ENCODE assay signal across 10 mouse cellular contexts in the genomic region with DNA sequence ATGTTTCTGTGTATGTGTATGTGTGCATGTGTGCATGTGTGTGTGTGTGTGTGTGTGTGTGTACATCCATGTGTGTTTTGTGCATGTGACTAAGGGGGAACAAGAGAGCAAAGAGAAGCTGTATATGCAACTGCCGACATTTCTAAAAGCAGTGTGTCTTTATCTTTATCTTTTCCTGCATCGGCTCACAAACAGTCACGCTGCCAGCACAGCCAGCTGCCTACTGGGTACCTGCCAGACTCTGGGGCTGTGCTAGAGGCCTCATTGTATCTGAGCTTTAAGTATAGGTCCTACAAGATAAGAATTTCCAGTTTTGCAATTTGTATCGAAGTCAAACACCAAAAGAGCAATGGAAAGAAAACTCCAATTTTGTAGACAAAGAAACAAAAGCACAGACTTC. TPM values are rescaled to one million over a fixed set of nuclear protein-coding genes. Genes with fewer than 3 reads are reported as not detected.
DNase-seq lines count a peak whose midpoint lies in the region; ATAC-seq and TF ChIP-seq lines count a peak whose summit lies in the region.
"Had no signal": no experiment of that assay in that cellular context is flagged by ENCODE, and none has a peak within 500 bp of the region (broad histone marks: within the 10 kb centered on the region; RNA-seq: fewer than 3 reads in every experiment).

No protein-coding gene starts in this region.

- H3K27me3 ChIP-seq in forebrain, embryonic 14.5 days (replicated peaks; ENCODE audit: control insufficient read depth, insufficient read depth, low read length): no peaks in the 10 kb centered on the region
- no peaks in the 10 kb centered on the region for H3K27me3 ChIP-seq in forebrain, embryonic 12.5 days
- H3K27me3 ChIP-seq in embryonic facial prominence, embryonic 12.5 days: no peaks in the 10 kb centered on the region
- no peaks in the 10 kb centered on the region for H3K27me3 ChIP-seq in liver, embryonic 14.5 days (ENCODE audit: control insufficient read depth, insufficient read depth, low read length)
- H3K27me3 ChIP-seq: midbrain, embryonic 12.5 days had no signal

- TF ChIP-seq CTCF in liver, embryonic 14.5 days (IDR thresholded peaks at IDR 0.05; ENCODE audit: low read depth): no peak

- H3K9me3 ChIP-seq in forebrain, embryonic 14.5 days (replicated peaks; ENCODE audit: control insufficient read depth, low read length): no peaks in the 10 kb centered on the region
- H3K9me3 ChIP-seq in forebrain, embryonic 12.5 days: no peaks in the 10 kb centered on the region
- no peaks in the 10 kb centered on the region for H3K9me3 ChIP-seq in embryonic facial prominence, embryonic 12.5 days
- H3K9me3 ChIP-seq in liver, embryonic 14.5 days (ENCODE audit: control insufficient read depth, low read length): no peaks in the 10 kb centered on the region
- H3K9me3 ChIP-seq: midbrain, embryonic 12.5 days had no signal

- no peak for TF ChIP-seq EP300 in liver, embryonic 14.5 days (IDR thresholded peaks at IDR 0.05; ENCODE audit: low read depth)

- H3K27ac ChIP-seq in forebrain, embryonic 14.5 days (ENCODE audit: low read depth, low read length): peak overlapping the region; percentile 39; the same call in 1 of the 2 replicates
- no peak overlapping the region for H3K27ac ChIP-seq in forebrain, embryonic 12.5 days
- peak overlapping the region; percentile 65 for H3K27ac ChIP-seq in embryonic facial prominence, embryonic 12.5 days
- H3K27ac ChIP-seq in liver, embryonic 14.5 days: no peak overlapping the region
- H3K27ac ChIP-seq: midbrain, embryonic 12.5 days had no signal

- no peak overlapping the region for H3K9ac ChIP-seq in forebrain, embryonic 14.5 days (ENCODE audit: low read length)
- H3K9ac ChIP-seq in forebrain, embryonic 12.5 days: no peak overlapping the region
- H3K9ac ChIP-seq in embryonic facial prominence, embryonic 12.5 days: no peak overlapping the region
- H3K9ac ChIP-seq in liver, embryonic 14.5 days (replicated peaks): no peak overlapping the region
- H3K9ac ChIP-seq: midbrain, embryonic 12.5 days had no signal

- H3K4me2 ChIP-seq in forebrain, embryonic 14.5 days (ENCODE audit: low read length): no peak overlapping the region
- H3K4me2 ChIP-seq in forebrain, embryonic 12.5 days: no peak overlapping the region
- H3K4me2 ChIP-seq in embryonic facial prominence, embryonic 12.5 days (replicated peaks): no peak overlapping the region
- H3K4me2 ChIP-seq in liver, embryonic 14.5 days (ENCODE audit: low read depth): peak overlapping the region; percentile 13; the same call in 1 of the 2 replicates
- H3K4me2 ChIP-seq: midbrain, embryonic 12.5 days had no signal

- peak; percentile 52 for ATAC-seq in forebrain, embryonic 14.5 days
- ATAC-seq in forebrain, embryonic 12.5 days (ENCODE audit: low FRiP score): no peak
- ATAC-seq in embryonic facial prominence, embryonic 12.5 days (ENCODE audit: insufficient number of reproducible peaks, insufficient read depth, low FRiP score, low TSS enrichment): no peak
- ATAC-seq in liver, embryonic 14.5 days (ENCODE audit: insufficient read depth): peak; percentile 67; the same call in 1 of the 2 replicates
- ATAC-seq in megakaryocyte, adult 5-6 weeks (ENCODE audit: poor library complexity, severe bottlenecking): no peak

- DNase-seq in forebrain, embryonic 14.5 days (ENCODE audit: low spot score): peak; percentile 46
- peak; percentile 44 for DNase-seq in 416B (ENCODE audit: low read depth)
- no peak for DNase-seq in liver, embryonic 14.5 days (ENCODE audit: low read depth in 3 of 3, low spot score in 3 of 3)
- peak; percentile 60 to 72 for DNase-seq in thymus, adult 18-20 months
- DNase-seq in layer of hippocampus, postnatal 25 days (ENCODE audit: extremely low spot score in 1 of 2, low spot score in 1 of 2): no peak

- peaks cover 7% of the 10 kb centered on the region; the same call in 1 of the 2 replicates for H3K4me1 ChIP-seq in forebrain, embryonic 14.5 days (ENCODE audit: control insufficient read depth, insufficient read depth, low read length)
- 0 out of 2 replicates have a peak, but pooled peaks cover 4% of the 10 kb centered on the region for H3K4me1 ChIP-seq in forebrain, embryonic 12.5 days
- H3K4me1 ChIP-seq in embryonic facial prominence, embryonic 12.5 days: peaks cover 26% of the 10 kb centered on the region
- peaks cover 5 to 18% of the 10 kb centered on the region in 2 experiments for H3K4me1 ChIP-seq in liver, embryonic 14.5 days (replicated peaks; ENCODE audit: control insufficient read depth in 2 of 2, insufficient read depth in 2 of 2, low read length in 1 of 2)
- H3K4me1 ChIP-seq: midbrain, embryonic 12.5 days had no signal

- peaks cover 12% of the 10 kb centered on the region for H3K36me3 ChIP-seq in forebrain, embryonic 14.5 days (ENCODE audit: control insufficient read depth, insufficient read depth, low read length)
- H3K36me3 ChIP-seq in forebrain, embryonic 12.5 days (replicated peaks): peaks cover 10% of the 10 kb centered on the region
- 0 out of 2 replicates have a peak, but pooled peaks cover 8% of the 10 kb centered on the region for H3K36me3 ChIP-seq in embryonic facial prominence, embryonic 12.5 days
- no peaks in the 10 kb centered on the region for H3K36me3 ChIP-seq in liver, embryonic 14.5 days (replicated peaks; ENCODE audit: control insufficient read depth, insufficient read depth, low read depth)

- no peak overlapping the region for H3K4me3 ChIP-seq in forebrain, embryonic 14.5 days (ENCODE audit: low read depth, low read length)
- H3K4me3 ChIP-seq in forebrain, embryonic 12.5 days (replicated peaks): no peak overlapping the region
- no peak overlapping the region for H3K4me3 ChIP-seq in embryonic facial prominence, embryonic 12.5 days
- H3K4me3 ChIP-seq in liver, embryonic 14.5 days (ENCODE audit: insufficient read depth in 1 of 2, low read depth in 2 of 2, low read length in 2 of 2): no peak overlapping the region
- H3K4me3 ChIP-seq: erythroblast, embryonic 14.5 days; midbrain, embryonic 12.5 days had no signal

- WGBS in forebrain, embryonic 14.5 days: 56% methylated on average over 4 of the region's 4 CpGs
- 78% methylated on average over 4 of the region's 4 CpGs for WGBS in forebrain, embryonic 12.5 days
- 73% methylated on average over 4 of the region's 4 CpGs for WGBS in embryonic facial prominence, embryonic 12.5 days
- WGBS in liver, embryonic 14.5 days (ENCODE audit: insufficient replicate concordance): 8% methylated on average over 4 of the region's 4 CpGs

RNA-seq across cellular contexts. Expression of gene Scarb2, which starts 17.1 kb away (rescaled TPM):
- 23.9 and 26.0 TPM in 2 replicates for polyA plus RNA-seq in forebrain, embryonic 14.5 days (2014; fragmentation: Nextera tagmentation; extraction: Ambion mirVana)
- 16.6 and 17.9 TPM in 2 replicates for polyA plus RNA-seq in forebrain, embryonic 12.5 days (2016; fragmentation: Nextera tagmentation; extraction: Ambion mirVana)
- 8.2 and 9.3 TPM in 2 replicates for polyA plus RNA-seq in embryonic facial prominence, embryonic 12.5 days (2016; fragmentation: Nextera tagmentation; extraction: Ambion mirVana)
- 4.5 and 5.7 TPM in 2 replicates for polyA plus RNA-seq in liver, embryonic 14.5 days (2012; rRNA removed)
- 5.2 and 5.4 TPM in 2 replicates for polyA plus RNA-seq in liver, embryonic 14.5 days (2014; fragmentation: Nextera tagmentation; extraction: Ambion mirVana)
- 10 to 100 TPM; 91.2 to 92.7 TPM for total RNA-seq in layer of hippocampus, postnatal 25 days (2021)
- 52.0 and 52.9 TPM in 2 replicates for total RNA-seq in megakaryocyte, adult 5-6 weeks (2015)
- 79.9 and 82.0 TPM in 2 replicates for total RNA-seq in megakaryocyte, adult 5-6 weeks (2017)

RNA-seq across cellular contexts. Expression of gene Nup54, which starts 54.5 kb away (rescaled TPM):
- polyA plus RNA-seq in forebrain, embryonic 14.5 days (2014; fragmentation: Nextera tagmentation; extraction: Ambion mirVana): 55.4 and 63.2 TPM in 2 replicates
- 57.3 and 58.4 TPM in 2 replicates for polyA plus RNA-seq in forebrain, embryonic 12.5 days (2016; fragmentation: Nextera tagmentation; extraction: Ambion mirVana)
- polyA plus RNA-seq in embryonic facial prominence, embryonic 12.5 days (2016; fragmentation: Nextera tagmentation; extraction: Ambion mirVana): 57.0 and 61.1 TPM in 2 replicates
- 14.5 and 20.7 TPM in 2 replicates for polyA plus RNA-seq in liver, embryonic 14.5 days (2012; rRNA removed)
- polyA plus RNA-seq in liver, embryonic 14.5 days (2014; fragmentation: Nextera tagmentation; extraction: Ambion mirVana): 26.6 and 31.9 TPM in 2 replicates
- total RNA-seq in layer of hippocampus, postnatal 25 days (2021): 10 to 100 TPM; 30.0 to 38.5 TPM
- 49.7 and 63.3 TPM in 2 replicates for total RNA-seq in megakaryocyte, adult 5-6 weeks (2015)
- 56.8 and 73.3 TPM in 2 replicates for total RNA-seq in megakaryocyte, adult 5-6 weeks (2017)

Comparison
In these comparisons a context has a peak if more than half of its experiments do, and no peak if none do; other contexts are left out.
1. ATAC-seq: peak in forebrain, embryonic 14.5 days (single experiment) and liver, embryonic 14.5 days (single experiment); none in forebrain, embryonic 12.5 days (single experiment), embryonic facial prominence, embryonic 12.5 days (single experiment) and megakaryocyte, adult 5-6 weeks (single experiment).
2. H3K27ac ChIP-seq: peak in forebrain, embryonic 14.5 days (single experiment) and embryonic facial prominence, embryonic 12.5 days (single experiment); none in forebrain, embryonic 12.5 days (single experiment) and liver, embryonic 14.5 days (single experiment).
3. DNase-seq: peak in forebrain, embryonic 14.5 days (single experiment), 416B (single experiment) and thymus, adult 18-20 months (2 of 2); none in liver, embryonic 14.5 days (0 of 3) and layer of hippocampus, postnatal 25 days (0 of 2).